Mouse (Mus musculus) adrenal gland (tissue): ENCODE data around the gene Ipp.

Experiments
- intact Hi-C: fragments of 180-260 bp; cut with DNase I; formaldehyde crosslinking; loops from one replicate; pipeline ENCODE4 v1.15.1; 2025
- long read RNA-seq, 2 experiments: library from polyadenylated mRNA; unstranded; transcript quantifications; one replicate each; pipeline ENCODE4 v2.0.0; 2020; ENCODE audit warnings: borderline replicate concordance in 1 of 2; ENCODE audit not compliant: insufficient replicate concordance in 1 of 2

The Ipp gene
- long read RNA-seq, experiment 1, partial matches to known transcripts = 2 of 6 reads
- long read RNA-seq, experiment 1, other reads (novel, unspliced or antisense) = 1 of 6 reads
- long read RNA-seq, experiment 2 = 0 reads

GRCm38 (mm10) chr4:116507425-116508218, at the start of gene Ipp:
TSS of gene Ipp (plus strand) at chr4:116507549.
- intact Hi-C loops = loop anchor here (5.0 kb wide), 1 partner anchor 45 kb away; the partner anchor contains the start of gene Mast2

GRCm38 (mm10) chr4:116461943-116462342, 45.4 kb upstream of the Ipp start:
- intact Hi-C loops = loop anchor here (5.0 to 10.0 kb wide), 2 partner anchors 45 to 93 kb away; partner anchors contain the start of genes Gpbp1l1, Ipp and Tmem69

GRCm38 (mm10) chr4:116463231-116464125, 43.9 kb upstream of the Ipp start:
- intact Hi-C loops = loop anchor here (5.0 to 10.0 kb wide), 2 partner anchors 44 to 91 kb away; partner anchors contain the start of genes Gpbp1l1, Ipp and Tmem69

GRCm38 (mm10) chr4:116464126-116464981, 43.0 kb upstream of the Ipp start, which contains the start of gene Mast2:
TSS of gene Mast2 (minus strand) at chr4:116464183.
- intact Hi-C loops = loop anchor here (5.0 to 10.0 kb wide), 2 partner anchors 43 to 90 kb away; partner anchors contain the start of genes Gpbp1l1, Ipp and Tmem69

GRCm38 (mm10) chr4:116481322-116481721, 26.0 kb upstream of the Ipp start:
- intact Hi-C loops = no loop called here

- intact Hi-C loops = no loop called here
Observed at GRCm38 (mm10) chr4:116483476-116483875, 23.9 kb upstream of the Ipp start.

- intact Hi-C loops = no loop called here
Observed at GRCm38 (mm10) chr4:116491119-116491536, 16.2 kb upstream of the Ipp start.

- intact Hi-C loops = no loop called here
Observed at GRCm38 (mm10) chr4:116491886-116492285, 15.5 kb upstream of the Ipp start.

- intact Hi-C loops = no loop called here
Observed at GRCm38 (mm10) chr4:116492460-116492859, 14.9 kb upstream of the Ipp start.

- intact Hi-C loops = no loop called here
Observed at GRCm38 (mm10) chr4:116493646-116494045, 13.7 kb upstream of the Ipp start.

- intact Hi-C loops = no loop called here
Observed at GRCm38 (mm10) chr4:116499978-116500377, 7.4 kb upstream of the Ipp start.

GRCm38 (mm10) chr4:116506886-116507424, 394 bp upstream of the Ipp start:
- intact Hi-C loops = loop anchor here (5.0 kb wide), 1 partner anchor 45 kb away; the partner anchor contains the start of gene Mast2

- intact Hi-C loops = no loop called here
Observed at GRCm38 (mm10) chr4:116531109-116531508, 23.8 kb downstream of the Ipp start.

- intact Hi-C loops = no loop called here
Observed at GRCm38 (mm10) chr4:116536351-116536750, 29.0 kb downstream of the Ipp start.

- intact Hi-C loops = no loop called here
Observed at GRCm38 (mm10) chr4:116537737-116538136, 30.4 kb downstream of the Ipp start.

- intact Hi-C loops = loop anchor here (10.0 kb wide), 1 partner anchor 86 kb away; the partner anchor contains the start of gene Mast2
Observed at GRCm38 (mm10) chr4:116550432-116550831, 43.1 kb downstream of the Ipp start.

- intact Hi-C loops = loop anchor here (10.0 kb wide), 1 partner anchor 88 kb away; the partner anchor contains the start of gene Mast2
Observed at GRCm38 (mm10) chr4:116553035-116553434, 45.7 kb downstream of the Ipp start.

GRCm38 (mm10) chr4:116555413-116556300, 48.3 kb downstream of the Ipp start, which contains the start of gene Tmem69:
TSS of gene Tmem69 (minus strand) at chr4:116555936.
- intact Hi-C loops = loop anchor here (10.0 kb wide), 1 partner anchor 91 kb away; the partner anchor contains the start of gene Mast2
